Mouse (Mus musculus) olfactory bulb, adult 2 months (tissue): ENCODE measurements around the gene Mertk. TPM values are rescaled to one million over a fixed set of nuclear protein-coding genes. Genes with fewer than 3 reads are reported as not detected.

ENCODE experiments used
- H3K27ac ChIP-seq: fragments of 200-500 bp; 2 replicates; pipeline ENCODE4 v1.5.1; 2012; ENCODE audit warnings: low read depth, low read length; ENCODE audit not compliant: insufficient read depth
- H3K4me1 ChIP-seq: fragments of 200-500 bp; 2 replicates; pipeline ENCODE4 v1.6.1; 2012; ENCODE audit warnings: low read length; ENCODE audit not compliant: control insufficient read depth, insufficient read depth
- H3K4me3 ChIP-seq: fragments of 200-500 bp; 2 replicates; pipeline ENCODE4 v1.5.1; 2012; ENCODE audit warnings: mild to moderate bottlenecking, low read depth, low read length, moderate library complexity; ENCODE audit not compliant: insufficient read depth
- CTCF ChIP-seq: fragments of 200-500 bp; IDR thresholded peaks from 2 replicates; pipeline ENCODE4 v1.5.1; 2012; ENCODE audit warnings: low read depth, mild to moderate bottlenecking, low read length, moderate library complexity; ENCODE audit not compliant: insufficient read depth
- POLR2A ChIP-seq: fragments of 200-500 bp; IDR thresholded peaks from 2 replicates; pipeline ENCODE4 v1.6.1; 2012; ENCODE audit warnings: mild to moderate bottlenecking, low read depth, low read length, moderate library complexity; ENCODE audit not compliant: insufficient read depth
- WGBS: fragments of 180-500 bp; shearing (Covaris S2); methylation state at CpG from one replicate; pipeline ENCODE4 v1.1.7; 2018; 5-methylcytosine and 5-hydroxymethylcytosine counted together
- polyA plus RNA-seq: library from polyadenylated mRNA; stranded (reverse); fragments of >200 nt; gene quantifications from 2 replicates; pipeline ENCODE4 v1.2.4, GENCODE M21; 2012; ENCODE audit warnings: low replicate concordance; ENCODE audit not compliant: missing spikeins, insufficient read depth, insufficient read length

The Mertk gene
- polyA plus RNA-seq, 1 experiment, result not detected

- TF ChIP-seq CTCF (no peak), POLR2A (no peak)
- Histone ChIP-seq H3K4me1 (peaks cover 3% of the 10 kb centered on the region), H3K27ac (no peak overlapping the region), H3K4me3 (no peak overlapping the region)
- 97% methylated on average over 1 of the region's 1 CpGs for WGBS
These were observed 17.2 kb downstream of the Mertk start for GRCm38 (mm10) chr2:128715979-128716378.

GRCm38 (mm10) chr2:128719380-128719779 lies 20.6 kb downstream of the Mertk start:
- Histone ChIP-seq H3K4me3 (no peak overlapping the region), H3K27ac (no peak overlapping the region), H3K4me1 (no peaks in the 10 kb centered on the region; the same call in 1 of the 2 replicates)
- WGBS, result 95% methylated on average over 2 of the region's 2 CpGs
- no peak for TF ChIP-seq POLR2A
- TF ChIP-seq CTCF, result no peak

GRCm38 (mm10) chr2:128722106-128722710 lies 23.5 kb downstream of the Mertk start:
- H3K4me3 ChIP-seq, result no peak overlapping the region
- H3K4me1 ChIP-seq, result no peaks in the 10 kb centered on the region; the same call in 1 of the 2 replicates
- TF ChIP-seq POLR2A, result no peak
- TF ChIP-seq CTCF, result no peak
- H3K27ac ChIP-seq, result no peak overlapping the region
- 92% methylated on average over 5 of the region's 5 CpGs for WGBS

DNA sequence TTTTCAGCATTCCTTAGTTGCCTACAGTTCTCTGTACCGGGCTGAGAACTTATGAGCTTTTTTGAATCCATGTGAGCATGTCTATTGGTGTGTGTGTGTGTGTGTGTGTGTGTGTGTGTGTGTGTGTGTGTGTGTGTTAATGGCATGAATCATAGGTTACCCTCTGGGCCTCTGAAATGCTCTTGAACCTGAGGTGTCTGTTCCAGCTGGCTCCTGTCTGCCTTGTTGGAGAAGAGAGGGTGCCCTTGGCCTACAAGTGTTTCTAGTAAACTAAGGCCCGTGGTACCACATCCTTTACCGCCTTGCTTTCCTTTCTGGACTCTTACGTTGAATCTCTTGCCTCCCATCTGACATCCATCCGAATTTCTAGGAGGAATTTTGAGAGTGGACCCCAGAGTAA lies 27.3 kb downstream of the Mertk start:
- TF ChIP-seq POLR2A, result no peak
- no peak for TF ChIP-seq CTCF
- WGBS, result 93% methylated on average over 5 of the region's 5 CpGs
- H3K4me1 ChIP-seq, result no peaks in the 10 kb centered on the region
- H3K4me3 ChIP-seq, result no peak overlapping the region
- no peak overlapping the region for H3K27ac ChIP-seq

- no peak overlapping the region for H3K27ac ChIP-seq
- WGBS, result 89% methylated on average over 7 of the region's 7 CpGs
- no peak overlapping the region for H3K4me3 ChIP-seq
- TF ChIP-seq POLR2A (no peak), CTCF (no peak)
- H3K4me1 ChIP-seq, result no peaks in the 10 kb centered on the region
These were observed 27.9 kb downstream of the Mertk start for GRCm38 (mm10) chr2:128726626-128727025.

- WGBS, result 46% methylated on average over 3 of the region's 3 CpGs
- H3K27ac ChIP-seq, result no peak overlapping the region
- no peak overlapping the region for H3K4me3 ChIP-seq
- no peaks in the 10 kb centered on the region for H3K4me1 ChIP-seq
- TF ChIP-seq CTCF (no peak), POLR2A (no peak)
These were observed 28.8 kb downstream of the Mertk start for GRCm38 (mm10) chr2:128727552-128727951.

DNA sequence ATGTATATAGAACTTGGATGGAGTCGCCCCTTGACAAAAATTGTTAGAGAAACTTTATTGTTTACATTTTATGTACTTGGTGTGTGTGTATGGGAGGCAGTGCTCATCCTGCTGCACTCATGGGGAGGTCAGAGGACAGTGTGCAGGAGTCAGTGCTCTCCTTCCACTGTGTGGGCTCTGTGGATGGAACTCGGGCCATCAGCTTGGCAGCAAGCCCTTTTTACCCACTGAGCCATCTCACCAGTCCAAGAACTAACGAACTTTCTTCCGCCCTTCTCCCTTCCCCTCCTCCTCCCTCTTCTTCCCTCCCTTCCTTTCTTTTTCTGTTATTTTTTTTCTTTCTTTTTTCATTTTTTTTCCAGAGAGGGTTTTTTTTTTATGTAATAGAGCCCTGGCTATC lies 29.3 kb downstream of the Mertk start:
- TF ChIP-seq CTCF (no peak), POLR2A (no peak)
- 61% methylated on average over 4 of the region's 4 CpGs for WGBS
- Histone ChIP-seq H3K27ac (no peak overlapping the region), H3K4me3 (no peak overlapping the region), H3K4me1 (no peaks in the 10 kb centered on the region)

- TF ChIP-seq CTCF (no peak), POLR2A (no peak)
- H3K4me3 ChIP-seq, result no peak overlapping the region
- no peak overlapping the region for H3K27ac ChIP-seq
- H3K4me1 ChIP-seq, result no peaks in the 10 kb centered on the region
- 89% methylated on average over 7 of the region's 7 CpGs for WGBS
These were observed 30.4 kb downstream of the Mertk start for GRCm38 (mm10) chr2:128729141-128729540.

DNA sequence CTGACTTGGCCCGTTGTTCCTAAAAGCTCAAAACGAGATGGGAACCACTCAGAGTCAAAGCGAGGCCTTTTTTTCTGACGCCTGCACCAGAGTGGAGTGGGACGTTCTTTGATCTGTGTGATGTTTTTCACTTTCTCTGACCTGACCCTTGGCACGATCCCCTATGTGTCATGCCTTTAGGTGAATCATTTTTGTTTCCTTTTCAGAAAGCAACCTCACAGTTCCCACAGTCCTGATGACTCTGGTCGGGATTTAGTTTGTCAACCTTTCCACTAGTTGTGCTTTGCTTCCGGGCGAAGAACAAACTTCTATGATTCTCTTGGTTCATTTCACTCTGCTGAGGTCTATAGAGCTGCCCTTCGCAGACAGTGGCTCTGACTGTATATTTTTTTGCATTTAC lies 32.8 kb downstream of the Mertk start:
- no peak overlapping the region for H3K27ac ChIP-seq
- TF ChIP-seq CTCF (no peak), POLR2A (no peak)
- WGBS, result 88% methylated on average over 10 of the region's 10 CpGs
- H3K4me1 ChIP-seq, result no peaks in the 10 kb centered on the region
- no peak overlapping the region for H3K4me3 ChIP-seq

GRCm38 (mm10) chr2:128731951-128732350 lies 33.2 kb downstream of the Mertk start:
- no peaks in the 10 kb centered on the region for H3K4me1 ChIP-seq
- TF ChIP-seq POLR2A, result no peak
- no peak for TF ChIP-seq CTCF
- H3K4me3 ChIP-seq, result no peak overlapping the region
- H3K27ac ChIP-seq, result no peak overlapping the region
- 92% methylated on average over 1 of the region's 1 CpGs for WGBS

DNA sequence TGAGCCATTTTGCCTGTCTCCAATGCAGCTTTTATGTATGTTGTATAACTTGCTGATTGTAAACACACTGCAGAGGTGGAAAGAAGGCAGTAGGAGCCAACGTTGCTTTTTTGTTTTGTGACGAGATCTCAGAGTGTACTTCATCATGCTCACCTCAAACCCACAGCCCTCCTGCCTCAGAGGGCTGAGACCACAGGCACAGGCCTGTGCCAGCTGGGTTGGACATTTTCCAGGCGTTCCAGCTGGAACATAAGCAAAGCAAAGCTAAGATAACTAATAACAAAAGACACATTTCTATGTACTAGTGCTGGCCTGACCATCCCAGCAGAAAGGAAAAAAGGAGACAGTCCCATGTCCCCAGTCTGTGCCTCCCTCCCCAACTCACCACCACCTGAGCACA lies 36.3 kb downstream of the Mertk start:
- TF ChIP-seq CTCF, result no peak
- no peak for TF ChIP-seq POLR2A
- peaks cover 5% of the 10 kb centered on the region; the same call in 1 of the 2 replicates for H3K4me1 ChIP-seq
- WGBS, result 48% methylated on average over 3 of the region's 3 CpGs
- H3K27ac ChIP-seq, result no peak overlapping the region
- no peak overlapping the region for H3K4me3 ChIP-seq
